Mouse (Mus musculus) left cerebral cortex, postnatal 36 days (tissue): ENCODE results near the gene Emb. TPM values are rescaled to one million over a fixed set of nuclear protein-coding genes. Genes with fewer than 3 reads are reported as not detected.

Experiments used
- DNase-seq, 2 experiments: peaks; one replicate each; pipeline ENCODE4 v3.0.0; 2021 to 2022; ENCODE audit warnings: low spot score in 2 of 2, mixed read lengths in 1 of 2
- intact Hi-C: fragments of 180-260 bp; cut with DNase I; formaldehyde crosslinking; loops from one replicate; pipeline ENCODE4 v1.15.1; 2025
- total RNA-seq, 2 experiments: library from RNA; stranded (reverse); gene quantifications; 2 replicates each; pipeline ENCODE4 v1.2.3; 2021

Gene Emb
- total RNA-seq, 2 experiments from 2014 or later: 30.9 to 31.6 TPM

GRCm38 (mm10) chr13:117218092-117218491 lies 9.8 kb downstream of the Emb start:
- intact Hi-C loops: no loop called here
- no peak for DNase-seq

- intact Hi-C loops: no loop called here
Observed at GRCm38 (mm10) chr13:117219871-117220500, 11.7 kb downstream of the Emb start.

GRCm38 (mm10) chr13:117220501-117221321 lies 12.4 kb downstream of the Emb start, which contains the start of gene Gm17509:
TSS of gene Gm17509 (minus strand) at chr13:117221075.
- DNase-seq: peak; percentile 68 to 76
- intact Hi-C loops: no loop called here

More at GRCm38 (mm10) chr13:117219871-117220500, 11.7 kb downstream of the Emb start:
- DNase-seq: no peak

GRCm38 (mm10) chr13:117223125-117223524 lies 14.8 kb downstream of the Emb start:
- DNase-seq: no peak
- intact Hi-C loops: no loop called here

GRCm38 (mm10) chr13:117224901-117225300 lies 16.6 kb downstream of the Emb start:
- DNase-seq: no peak
- intact Hi-C loops: no loop called here

GRCm38 (mm10) chr13:117225561-117225960 lies 17.2 kb downstream of the Emb start:
- DNase-seq: no peak
- intact Hi-C loops: no loop called here

- intact Hi-C loops: no loop called here
- DNase-seq: no peak
Observed at GRCm38 (mm10) chr13:117230371-117231110, 22.2 kb downstream of the Emb start.

GRCm38 (mm10) chr13:117233808-117234207 lies 25.5 kb downstream of the Emb start:
- intact Hi-C loops: no loop called here
- DNase-seq: no peak

- intact Hi-C loops: no loop called here
Observed at GRCm38 (mm10) chr13:117234486-117234885, 26.1 kb downstream of the Emb start.

GRCm38 (mm10) chr13:117235530-117236212 lies 27.3 kb downstream of the Emb start:
- peak in 1 of 2 experiments; percentile 30 for DNase-seq
- intact Hi-C loops: no loop called here

More at GRCm38 (mm10) chr13:117234486-117234885, 26.1 kb downstream of the Emb start:
- no peak for DNase-seq

- DNase-seq: no peak
- intact Hi-C loops: no loop called here
Observed at GRCm38 (mm10) chr13:117237111-117237510, 28.8 kb downstream of the Emb start.

GRCm38 (mm10) chr13:117242063-117242462 lies 33.7 kb downstream of the Emb start:
- DNase-seq: no peak
- intact Hi-C loops: no loop called here

- intact Hi-C loops: no loop called here
- no peak for DNase-seq
Observed at GRCm38 (mm10) chr13:117242621-117243020, 34.3 kb downstream of the Emb start.

- DNase-seq: no peak
- intact Hi-C loops: no loop called here
Observed at GRCm38 (mm10) chr13:117260704-117261103, 52.4 kb downstream of the Emb start.

GRCm38 (mm10) chr13:117266156-117266555 lies 57.8 kb downstream of the Emb start:
- no peak for DNase-seq
- intact Hi-C loops: no loop called here

- intact Hi-C loops: no loop called here
- no peak for DNase-seq
Observed at GRCm38 (mm10) chr13:117267963-117268362, 59.6 kb downstream of the Emb start.

- DNase-seq: no peak
- intact Hi-C loops: no loop called here
Observed at GRCm38 (mm10) chr13:117284036-117284435, 75.7 kb downstream of the Emb start.

GRCm38 (mm10) chr13:117286939-117287338 lies 78.6 kb downstream of the Emb start:
- DNase-seq: no peak
- intact Hi-C loops: no loop called here

- DNase-seq: no peak
- intact Hi-C loops: no loop called here
Observed at GRCm38 (mm10) chr13:117287400-117287799, 79.1 kb downstream of the Emb start.
